Mouse (Mus musculus) embryonic facial prominence, embryonic 12.5 days (tissue): ENCODE results near the gene Plekha8. TPM values are rescaled to one million over a fixed set of nuclear protein-coding genes. Genes with fewer than 3 reads are reported as not detected.
A peak's percentile ranks its signal among the peaks of the same experiment; 100 is the strongest.

Source experiments
- ATAC-seq: fragments of 200-750 bp; cut with Nextera tagmentation; 2 replicates; pipeline ENCODE4 v1.8.0; 2017; ENCODE audit not compliant: insufficient number of reproducible peaks, insufficient read depth, low FRiP score, low TSS enrichment
- H3K27ac ChIP-seq: fragments of 300-500 bp; sonication (generic); 2 replicates; pipeline ENCODE4 v1.5.1; 2016; ENCODE audit warnings: mild to moderate bottlenecking
- H3K27me3 ChIP-seq: fragments of 300-500 bp; sonication (generic); 2 replicates; pipeline ENCODE4 v1.6.1; 2016; ENCODE audit warnings: mild to moderate bottlenecking, moderate library complexity
- H3K36me3 ChIP-seq: fragments of 300-500 bp; sonication (generic); 2 replicates; pipeline ENCODE4 v1.6.1; 2016; ENCODE audit warnings: mild to moderate bottlenecking
- H3K4me1 ChIP-seq: fragments of 300-500 bp; sonication (generic); 2 replicates; pipeline ENCODE4 v1.6.1; 2016
- H3K4me2 ChIP-seq: fragments of 300-500 bp; sonication (generic); replicated peaks from 2 replicates; pipeline ENCODE4 v1.6.1; 2016; ENCODE audit warnings: mild to moderate bottlenecking, moderate library complexity
- H3K4me3 ChIP-seq: fragments of 300-500 bp; sonication (generic); 2 replicates; pipeline ENCODE4 v1.5.1; 2016; ENCODE audit warnings: mild to moderate bottlenecking
- H3K9ac ChIP-seq: fragments of 300-500 bp; sonication (generic); 2 replicates; pipeline ENCODE4 v1.6.1; 2016; ENCODE audit warnings: mild to moderate bottlenecking, moderate library complexity
- H3K9me3 ChIP-seq: fragments of 300-500 bp; sonication (generic); 2 replicates; pipeline ENCODE4 v1.6.1; 2016; ENCODE audit warnings: mild to moderate bottlenecking, moderate library complexity
- WGBS: fragments of 180-500 bp; shearing (Covaris S2); methylation state at CpG from one replicate; pipeline ENCODE4 v1.1.7; 2016; 5-methylcytosine and 5-hydroxymethylcytosine counted together
- polyA plus RNA-seq: library from polyadenylated mRNA; unstranded; fragments of >200 nt; fragmentation: Nextera tagmentation; extraction: Ambion mirVana; gene quantifications from 2 replicates; pipeline ENCODE4 v1.2.1, GENCODE M21; 2016

Gene Plekha8
- polyA plus RNA-seq, 1 experiment from 2014 or later = 23.3 TPM

DNA sequence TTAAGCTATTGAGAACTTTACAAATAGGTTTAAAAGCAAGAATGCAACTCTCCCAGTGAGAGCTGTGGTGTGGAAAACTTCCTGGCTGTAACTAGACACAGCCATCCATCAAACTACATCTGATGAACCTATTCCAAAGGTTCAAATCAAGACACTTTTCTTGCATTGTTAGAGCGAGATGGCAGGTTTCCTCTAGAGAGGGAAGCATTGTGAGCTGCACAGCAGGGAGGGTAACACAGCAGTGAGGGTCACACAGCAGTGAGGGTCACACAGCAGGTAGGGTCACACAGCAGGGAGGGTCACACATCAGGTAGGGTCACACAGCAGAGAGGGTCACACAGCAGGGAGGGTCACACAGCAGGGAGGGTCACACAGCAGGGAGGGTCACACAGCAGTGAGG is 6.7 kb upstream of the Plekha8 start:
- Histone ChIP-seq H3K9ac (no peak overlapping the region), H3K4me3 (no peak overlapping the region), H3K27me3 (no peaks in the 10 kb centered on the region), H3K36me3 (no peaks in the 10 kb centered on the region), H3K27ac (no peak overlapping the region), H3K4me2 (no peak overlapping the region), H3K4me1 (peaks cover 11% of the 10 kb centered on the region), H3K9me3 (no peaks in the 10 kb centered on the region)
- WGBS = 70% methylated on average over 1 of the region's 1 CpGs
- no peak for ATAC-seq

DNA sequence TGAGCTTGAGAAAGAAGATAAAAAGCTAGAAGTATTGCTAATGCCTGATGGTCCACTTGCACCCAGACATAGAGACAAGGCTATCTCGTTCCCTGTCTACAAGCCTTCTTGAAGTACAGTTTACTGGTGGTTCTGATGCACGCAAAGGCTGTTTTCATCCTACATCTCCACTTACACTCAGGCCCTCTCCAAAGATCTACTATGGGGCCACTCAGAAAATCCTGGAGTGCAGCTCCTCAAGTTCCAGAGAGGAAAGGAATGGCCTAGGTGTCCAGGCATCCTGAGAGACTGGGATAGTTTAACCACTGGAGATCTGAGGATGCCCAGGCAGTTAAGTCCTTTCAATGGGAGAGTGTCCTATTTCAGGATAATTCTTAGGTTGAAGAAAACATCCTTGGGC is 4.2 kb upstream of the Plekha8 start:
- no peak overlapping the region for H3K4me2 ChIP-seq

GRCm38 (mm10) chr6:54591778-54592177 is 3.1 kb upstream of the Plekha8 start:
- ATAC-seq = no peak
- Histone ChIP-seq H3K4me2 (peak overlapping the region; percentile 47), H3K36me3 (no peaks in the 10 kb centered on the region), H3K27me3 (no peaks in the 10 kb centered on the region), H3K4me3 (peak overlapping the region; percentile 29), H3K4me1 (peaks cover 22% of the 10 kb centered on the region), H3K9me3 (no peaks in the 10 kb centered on the region), H3K27ac (no peak overlapping the region), H3K9ac (no peak overlapping the region)
- WGBS = 36% methylated on average over 6 of the region's 6 CpGs

More for the DNA sequence above, 4.2 kb upstream of the Plekha8 start:
- no peak overlapping the region for H3K9ac ChIP-seq
- H3K4me3 ChIP-seq = no peak overlapping the region
- no peaks in the 10 kb centered on the region for H3K36me3 ChIP-seq
- H3K27ac ChIP-seq = no peak overlapping the region
- no peak for ATAC-seq
- peaks cover 11% of the 10 kb centered on the region for H3K4me1 ChIP-seq
- H3K9me3 ChIP-seq = no peaks in the 10 kb centered on the region
- 93% methylated on average over 2 of the region's 2 CpGs for WGBS
- H3K27me3 ChIP-seq = no peaks in the 10 kb centered on the region

DNA sequence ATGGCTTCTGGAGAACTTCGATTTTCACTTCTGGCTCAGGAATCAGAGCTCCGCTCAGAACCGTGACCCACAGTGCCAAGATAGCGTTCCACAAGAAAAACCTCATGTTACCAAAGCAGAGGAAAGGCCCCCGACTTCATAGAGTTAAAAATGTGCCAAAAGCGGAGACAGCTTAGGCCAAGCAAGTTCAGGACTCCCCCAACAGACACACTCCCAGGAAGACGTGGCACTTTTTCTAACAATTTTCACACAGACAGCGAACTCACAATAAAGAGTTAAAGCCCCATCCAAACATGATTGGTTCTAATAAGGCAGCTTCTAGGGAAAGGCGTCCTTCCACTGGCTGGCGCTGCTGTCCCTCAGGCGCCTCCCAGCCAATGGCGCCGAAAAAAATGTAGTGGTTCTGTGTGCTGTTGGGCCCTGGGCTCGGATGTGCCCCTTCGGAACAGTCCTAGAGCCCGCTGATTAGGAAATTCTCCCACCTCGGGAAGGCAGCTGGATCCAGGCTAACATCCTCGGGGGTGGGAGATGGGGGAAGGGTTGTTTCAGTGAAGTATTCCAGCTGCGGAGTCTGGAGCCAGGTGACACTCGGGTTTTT is 1.9 kb upstream of the Plekha8 start:
- H3K4me1 ChIP-seq = peaks cover 25% of the 10 kb centered on the region
- peak overlapping the region; percentile 47 for H3K4me2 ChIP-seq
- H3K9me3 ChIP-seq = no peaks in the 10 kb centered on the region
- peak; percentile 84 for ATAC-seq
- H3K36me3 ChIP-seq = no peaks in the 10 kb centered on the region
- peak overlapping the region; percentile 52 for H3K9ac ChIP-seq
- no peaks in the 10 kb centered on the region for H3K27me3 ChIP-seq
- 0 out of 2 replicates have a peak overlapping the region, but pooled peaks have one; percentile 41 for H3K27ac ChIP-seq
- WGBS = under 1% methylated on average over 20 of the region's 20 CpGs
- H3K4me3 ChIP-seq = peak overlapping the region; percentile 45

- Histone ChIP-seq H3K9ac (no peak overlapping the region), H3K27ac (0 out of 2 replicates have a peak overlapping the region, but pooled peaks have one; percentile 41), H3K4me2 (peak overlapping the region; percentile 74), H3K9me3 (no peaks in the 10 kb centered on the region), H3K27me3 (no peaks in the 10 kb centered on the region), H3K36me3 (no peaks in the 10 kb centered on the region), H3K4me3 (peak overlapping the region; percentile 45), H3K4me1 (peaks cover 25% of the 10 kb centered on the region)
- ATAC-seq = no peak
- 51% methylated on average over 8 of the region's 8 CpGs for WGBS
These were observed 994 bp upstream of the Plekha8 start for GRCm38 (mm10) chr6:54593766-54594468.

GRCm38 (mm10) chr6:54595330-54595878 is 493 bp downstream of the Plekha8 start:
- no peaks in the 10 kb centered on the region for H3K27me3 ChIP-seq
- H3K4me3 ChIP-seq = peak overlapping the region; percentile 83
- H3K4me1 ChIP-seq = peaks cover 25% of the 10 kb centered on the region
- peak overlapping the region; percentile 71 for H3K27ac ChIP-seq
- peak overlapping the region; percentile 84 for H3K9ac ChIP-seq
- WGBS = 0% methylated on average over 48 of the region's 48 CpGs
- peak overlapping the region; percentile 74 for H3K4me2 ChIP-seq
- H3K9me3 ChIP-seq = no peaks in the 10 kb centered on the region
- no peaks in the 10 kb centered on the region for H3K36me3 ChIP-seq
- ATAC-seq = no peak; the same call in 1 of the 2 replicates

GRCm38 (mm10) chr6:54597208-54597607 is 2.3 kb downstream of the Plekha8 start, which contains the start of gene Fkbp14:
TSS of gene Fkbp14 (minus strand) at chr6:54597308.
- no peak within 1 kb of the TSS for H3K9ac ChIP-seq
- no peaks in the 10 kb centered on the region for H3K27me3 ChIP-seq
- H3K4me1 ChIP-seq = peaks cover 14% of the 10 kb centered on the region
- peak within 1 kb of the TSS; percentile 83; the same call in 1 of the 2 replicates for H3K4me3 ChIP-seq
- no peaks in the 10 kb centered on the region for H3K36me3 ChIP-seq
- WGBS = 71% methylated on average over 4 of the region's 4 CpGs
- H3K4me2 ChIP-seq = peak within 1 kb of the TSS; percentile 74
- H3K27ac ChIP-seq = no peak within 1 kb of the TSS
- H3K9me3 ChIP-seq = no peaks in the 10 kb centered on the region
- ATAC-seq = no peak

DNA sequence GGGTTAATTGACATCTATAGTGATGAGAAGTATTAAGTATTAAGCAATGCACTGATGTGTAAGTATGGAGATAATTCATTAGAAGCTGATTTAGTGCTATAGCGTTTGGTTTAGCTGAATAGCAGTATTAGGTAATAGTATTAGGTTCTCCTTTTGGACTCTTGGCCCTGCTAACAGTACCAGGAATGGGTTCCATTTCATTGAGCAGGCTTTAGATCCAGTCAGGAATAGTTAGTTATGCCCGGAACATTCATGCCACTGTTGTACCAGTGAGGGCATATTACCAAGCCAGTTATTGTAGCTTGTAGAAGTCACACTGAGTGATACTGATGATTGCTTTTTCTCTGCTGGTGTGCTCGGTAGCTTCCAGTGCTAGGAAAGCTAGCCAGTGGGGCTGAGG is 2.8 kb downstream of the Plekha8 start:
- Histone ChIP-seq H3K4me1 (peaks cover 14% of the 10 kb centered on the region), H3K9ac (no peak overlapping the region), H3K9me3 (no peaks in the 10 kb centered on the region), H3K4me3 (no peak overlapping the region), H3K27ac (no peak overlapping the region), H3K4me2 (no peak overlapping the region), H3K27me3 (no peaks in the 10 kb centered on the region), H3K36me3 (no peaks in the 10 kb centered on the region)
- no peak for ATAC-seq
- 91% methylated on average over 3 of the region's 3 CpGs for WGBS

DNA sequence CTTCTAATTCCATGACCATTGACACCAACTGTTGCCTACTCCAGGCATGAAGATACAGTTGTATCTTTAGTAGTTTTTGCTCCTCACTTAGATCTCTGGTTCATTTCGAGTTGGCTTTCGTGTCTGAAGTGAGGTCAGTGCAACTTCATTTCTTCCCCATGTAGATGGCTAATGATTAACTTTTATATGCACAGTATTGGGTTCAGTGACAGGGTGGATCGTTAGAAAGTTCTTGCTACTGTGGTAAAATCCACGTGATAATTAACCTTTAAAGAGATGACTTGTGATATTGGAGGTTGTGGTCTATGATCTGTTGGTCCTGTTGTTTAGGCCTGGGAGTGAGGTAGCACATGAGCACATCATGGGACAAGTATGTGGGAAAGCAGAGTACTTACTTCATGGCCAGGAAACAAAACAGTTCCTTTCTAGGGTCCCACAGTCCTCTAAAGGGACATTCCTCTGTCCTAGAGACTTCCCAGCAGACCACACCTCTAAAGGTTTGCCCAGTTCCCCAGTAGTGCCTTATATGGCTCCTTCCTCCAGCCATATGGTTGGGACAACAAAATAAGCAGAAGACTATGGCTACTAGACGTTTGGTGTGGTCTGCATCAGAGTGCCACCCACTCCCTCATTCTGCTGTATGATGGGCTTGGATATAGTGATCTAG is 5.9 kb downstream of the Plekha8 start:
- no peak for ATAC-seq

GRCm38 (mm10) chr6:54602891-54603290 is 8.0 kb downstream of the Plekha8 start:
- Histone ChIP-seq H3K27me3 (no peaks in the 10 kb centered on the region), H3K9ac (no peak overlapping the region), H3K4me1 (no peaks in the 10 kb centered on the region), H3K4me2 (no peak overlapping the region), H3K27ac (no peak overlapping the region), H3K36me3 (no peaks in the 10 kb centered on the region), H3K4me3 (no peak overlapping the region), H3K9me3 (no peaks in the 10 kb centered on the region)
- 83% methylated on average over 2 of the region's 2 CpGs for WGBS
- ATAC-seq = no peak

More for the DNA sequence above, 5.9 kb downstream of the Plekha8 start:
- Histone ChIP-seq H3K27me3 (no peaks in the 10 kb centered on the region), H3K36me3 (no peaks in the 10 kb centered on the region), H3K4me1 (peaks cover 12% of the 10 kb centered on the region), H3K4me2 (no peak overlapping the region), H3K9ac (no peak overlapping the region), H3K4me3 (no peak overlapping the region), H3K27ac (no peak overlapping the region), H3K9me3 (no peaks in the 10 kb centered on the region)
- WGBS = 82% methylated on average over 5 of the region's 5 CpGs

DNA sequence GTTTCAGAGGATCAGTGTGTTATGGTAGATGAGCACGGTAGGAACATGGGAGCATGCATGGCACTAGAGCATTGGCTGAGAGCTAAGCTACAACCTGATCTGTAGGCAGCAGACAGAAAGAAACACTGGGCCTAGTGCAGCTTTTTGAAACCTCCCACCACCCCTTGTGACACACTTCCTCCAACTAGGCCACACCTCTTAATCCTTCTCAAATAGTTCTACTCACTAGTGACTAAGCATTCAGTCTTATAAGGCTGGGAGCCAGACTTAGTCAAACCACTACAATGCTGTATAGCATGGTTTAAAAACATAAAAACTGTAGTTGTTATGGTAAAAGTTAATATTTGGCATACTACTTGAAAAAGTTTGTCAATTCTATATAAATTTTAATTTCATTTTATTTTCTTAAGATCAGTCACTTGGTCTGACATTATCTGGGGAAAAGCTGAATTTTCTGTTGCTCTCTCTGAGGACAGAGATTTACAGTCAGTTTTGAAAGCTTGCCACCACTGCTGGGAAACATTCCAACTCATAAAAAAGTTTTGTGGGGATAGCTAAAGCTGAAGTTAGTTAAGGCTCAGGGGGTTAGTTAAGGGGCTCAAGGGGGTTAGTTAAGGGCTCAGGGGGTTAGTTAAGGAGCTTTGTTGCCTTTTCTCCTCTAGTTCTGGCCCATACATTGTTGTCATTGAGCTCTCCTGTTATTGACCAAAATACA is 9.2 kb downstream of the Plekha8 start:
- WGBS = 93% methylated on average over 1 of the region's 1 CpGs
- no peak overlapping the region for H3K4me2 ChIP-seq
- H3K27me3 ChIP-seq = no peaks in the 10 kb centered on the region
- no peak overlapping the region for H3K27ac ChIP-seq
- no peak overlapping the region for H3K4me3 ChIP-seq
- H3K4me1 ChIP-seq = no peaks in the 10 kb centered on the region
- H3K9ac ChIP-seq = no peak overlapping the region
- no peak for ATAC-seq
- H3K9me3 ChIP-seq = no peaks in the 10 kb centered on the region
- peaks cover 6% of the 10 kb centered on the region; the same call in 1 of the 2 replicates for H3K36me3 ChIP-seq
